Mouse (Mus musculus): ENCODE data around the gene 1700047I17Rik2. TPM values are rescaled to one million over a fixed set of nuclear protein-coding genes. Genes with fewer than 3 reads are reported as not detected.

1700047I17Rik2 gene
- polyA plus RNA-seq (2015; fragmentation: Nextera tagmentation; extraction: Ambion mirVana) = not detected in 2 replicates

DNA sequence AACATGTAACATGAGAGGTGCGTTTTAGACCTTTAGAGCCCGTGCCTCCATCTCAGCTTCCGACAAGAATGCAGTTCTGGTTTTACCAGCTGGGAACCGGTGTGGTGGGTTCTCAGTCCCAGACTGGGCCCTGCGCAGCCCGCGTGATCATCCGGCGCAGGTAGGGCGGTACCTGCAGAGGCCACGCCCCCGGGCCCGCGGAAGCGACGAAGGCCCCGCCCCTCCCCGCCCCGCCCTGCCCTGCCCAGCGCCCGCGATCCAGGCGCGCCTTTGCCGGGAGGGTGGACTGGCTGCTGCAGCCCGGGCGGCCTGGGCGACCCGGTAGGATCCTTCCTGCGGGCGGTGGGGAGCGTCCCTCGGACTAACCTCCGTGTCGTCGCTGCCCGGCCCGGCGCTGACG, at the start of gene 1700047I17Rik2:
Gene 1700047I17Rik2 (plus strand): TSS at position 287 of the 400 bp plus-strand sequence.

DNA sequence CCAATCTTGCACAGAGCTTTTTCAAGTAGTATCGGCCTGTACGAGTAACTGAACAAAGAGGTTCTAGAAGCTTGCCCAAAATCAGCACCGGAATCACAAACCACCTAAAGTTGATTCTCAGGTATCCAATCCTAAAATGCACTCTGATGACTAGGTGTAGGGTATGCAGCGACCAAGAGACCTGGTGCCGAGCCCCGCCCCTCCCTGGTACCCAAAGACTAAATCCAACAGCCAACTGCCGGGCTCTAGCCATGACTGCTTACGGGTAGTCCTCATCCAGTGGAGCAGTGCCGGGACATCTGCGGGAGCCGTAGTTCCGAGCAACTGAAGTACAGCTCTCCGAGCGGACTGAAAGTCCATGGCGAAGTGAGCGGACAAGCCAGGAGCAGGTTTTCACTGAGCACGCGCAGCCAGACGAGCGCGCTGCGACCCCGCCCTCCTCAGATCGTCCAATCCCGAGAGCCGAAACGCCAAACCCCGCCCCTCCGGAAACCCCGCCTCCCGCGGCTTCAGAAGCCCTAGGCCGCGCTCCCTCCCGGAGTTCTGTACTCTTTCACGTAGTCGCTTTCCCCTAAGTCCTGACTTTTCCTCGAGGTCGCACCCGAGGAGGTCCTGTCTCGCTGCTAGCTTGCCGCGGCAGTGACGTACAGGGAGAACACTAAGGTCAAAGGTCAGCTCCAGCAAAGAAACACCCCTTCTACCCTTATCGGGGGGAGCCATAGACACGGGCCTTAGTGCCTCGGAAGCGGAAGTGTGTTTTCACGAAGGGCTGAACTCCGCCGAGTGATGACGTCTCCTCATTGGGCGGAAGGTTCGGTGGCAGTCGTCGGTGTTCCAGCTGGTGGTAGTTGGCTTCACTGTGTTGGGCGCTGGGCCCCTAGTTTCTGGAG, 44.6 kb upstream of the 1700047I17Rik2 start, which contains the start of gene Srp54b:
Gene Srp54b (plus strand): TSS at position 546 of the 890 bp plus-strand sequence.

DNA sequence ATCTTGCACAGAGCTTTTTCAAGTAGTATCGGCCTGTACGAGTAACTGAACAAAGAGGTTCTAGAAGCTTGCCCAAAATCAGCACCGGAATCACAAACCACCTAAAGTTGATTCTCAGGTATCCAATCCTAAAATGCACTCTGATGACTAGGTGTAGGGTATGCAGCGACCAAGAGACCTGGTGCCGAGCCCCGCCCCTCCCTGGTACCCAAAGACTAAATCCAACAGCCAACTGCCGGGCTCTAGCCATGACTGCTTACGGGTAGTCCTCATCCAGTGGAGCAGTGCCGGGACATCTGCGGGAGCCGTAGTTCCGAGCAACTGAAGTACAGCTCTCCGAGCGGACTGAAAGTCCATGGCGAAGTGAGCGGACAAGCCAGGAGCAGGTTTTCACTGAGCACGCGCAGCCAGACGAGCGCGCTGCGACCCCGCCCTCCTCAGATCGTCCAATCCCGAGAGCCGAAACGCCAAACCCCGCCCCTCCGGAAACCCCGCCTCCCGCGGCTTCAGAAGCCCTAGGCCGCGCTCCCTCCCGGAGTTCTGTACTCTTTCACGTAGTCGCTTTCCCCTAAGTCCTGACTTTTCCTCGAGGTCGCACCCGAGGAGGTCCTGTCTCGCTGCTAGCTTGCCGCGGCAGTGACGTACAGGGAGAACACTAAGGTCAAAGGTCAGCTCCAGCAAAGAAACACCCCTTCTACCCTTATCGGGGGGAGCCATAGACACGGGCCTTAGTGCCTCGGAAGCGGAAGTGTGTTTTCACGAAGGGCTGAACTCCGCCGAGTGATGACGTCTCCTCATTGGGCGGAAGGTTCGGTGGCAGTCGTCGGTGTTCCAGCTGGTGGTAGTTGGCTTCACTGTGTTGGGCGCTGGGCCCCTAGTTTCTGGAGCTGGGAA, 30.5 kb downstream of the 1700047I17Rik2 start, which contains the start of gene Srp54c:
Gene Srp54c (plus strand): TSS at position 543 of the 894 bp plus-strand sequence.

Other genes with a start within 250 kb of the 1700047I17Rik2 start
- gene Gm20403, start 213.1 kb upstream of the 1700047I17Rik2 start, polyA plus RNA-seq (2015; fragmentation: Nextera tagmentation; extraction: Ambion mirVana) = 0.79 TPM in 1 of 2 replicates, not detected in the other
- 10.5 and 11.3 TPM in 2 replicates for gene Baz1a, start 185.2 kb upstream of the 1700047I17Rik2 start, polyA plus RNA-seq (2015; fragmentation: Nextera tagmentation; extraction: Ambion mirVana)
- gene 2700097O09Rik, start 119.5 kb upstream of the 1700047I17Rik2 start, polyA plus RNA-seq (2015; fragmentation: Nextera tagmentation; extraction: Ambion mirVana) = 11.3 and 13.0 TPM in 2 replicates
- gene Srp54a, start 119.3 kb upstream of the 1700047I17Rik2 start, polyA plus RNA-seq (2015; fragmentation: Nextera tagmentation; extraction: Ambion mirVana) = 176 and 208 TPM in 2 replicates
- gene Fam177a, start 75.1 kb upstream of the 1700047I17Rik2 start, polyA plus RNA-seq (2015; fragmentation: Nextera tagmentation; extraction: Ambion mirVana) = 43.2 and 53.8 TPM in 2 replicates
- gene Srp54b, start 44.5 kb upstream of the 1700047I17Rik2 start, polyA plus RNA-seq (2015; fragmentation: Nextera tagmentation; extraction: Ambion mirVana) = 58.1 and 75.9 TPM in 2 replicates
- gene Srp54c, start 30.6 kb downstream of the 1700047I17Rik2 start, polyA plus RNA-seq (2015; fragmentation: Nextera tagmentation; extraction: Ambion mirVana) = 72.5 and 97.3 TPM in 2 replicates
- gene 1110008L16Rik, start 100.0 kb downstream of the 1700047I17Rik2 start, polyA plus RNA-seq (2015; fragmentation: Nextera tagmentation; extraction: Ambion mirVana) = 8.6 and 9.6 TPM in 2 replicates
- 7.8 and 8.1 TPM in 2 replicates for gene Ppp2r3c, start 103.4 kb downstream of the 1700047I17Rik2 start, polyA plus RNA-seq (2015; fragmentation: Nextera tagmentation; extraction: Ambion mirVana)
- gene Psma6, start 184.6 kb downstream of the 1700047I17Rik2 start, polyA plus RNA-seq (2015; fragmentation: Nextera tagmentation; extraction: Ambion mirVana) = 320 and 338 TPM in 2 replicates